Mouse (Mus musculus): ENCODE measurements around the gene Psd.

The Psd gene

DNA sequence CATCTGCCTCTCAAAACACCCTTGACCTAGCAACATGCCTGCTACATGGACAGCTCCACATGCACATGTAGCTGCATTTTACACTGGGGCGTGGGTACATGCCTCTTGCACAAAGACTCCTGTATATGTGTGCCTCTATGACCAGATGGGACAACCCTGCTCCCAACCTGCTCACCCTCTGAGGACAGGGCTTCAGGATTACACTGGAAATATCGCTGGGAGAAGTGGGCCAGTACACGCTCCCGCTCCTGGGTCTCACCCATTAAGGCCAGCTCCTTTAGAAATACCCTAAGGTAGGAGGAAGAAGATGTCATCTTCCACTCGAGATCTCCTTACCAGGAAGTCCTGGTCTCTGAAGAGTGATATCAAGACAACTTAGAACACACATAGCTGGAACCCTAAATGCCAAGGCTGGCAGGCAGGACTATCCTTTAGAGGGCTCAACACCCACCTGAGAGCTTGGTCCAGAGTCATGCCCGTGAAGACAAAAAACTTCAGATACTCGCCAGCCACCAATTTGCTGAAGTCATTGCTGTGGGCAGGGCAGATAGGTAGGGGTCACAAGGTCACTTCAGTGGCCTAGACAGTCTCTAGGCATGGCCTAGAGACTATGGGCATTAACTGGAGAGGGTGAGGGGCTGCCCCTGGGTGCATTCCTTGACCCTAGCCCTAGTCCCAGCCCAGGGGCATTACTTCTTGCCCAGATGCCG is 6.7 kb downstream of the Psd start:
- DNase-seq (ENCODE audit: low read depth) = no peak

DNA sequence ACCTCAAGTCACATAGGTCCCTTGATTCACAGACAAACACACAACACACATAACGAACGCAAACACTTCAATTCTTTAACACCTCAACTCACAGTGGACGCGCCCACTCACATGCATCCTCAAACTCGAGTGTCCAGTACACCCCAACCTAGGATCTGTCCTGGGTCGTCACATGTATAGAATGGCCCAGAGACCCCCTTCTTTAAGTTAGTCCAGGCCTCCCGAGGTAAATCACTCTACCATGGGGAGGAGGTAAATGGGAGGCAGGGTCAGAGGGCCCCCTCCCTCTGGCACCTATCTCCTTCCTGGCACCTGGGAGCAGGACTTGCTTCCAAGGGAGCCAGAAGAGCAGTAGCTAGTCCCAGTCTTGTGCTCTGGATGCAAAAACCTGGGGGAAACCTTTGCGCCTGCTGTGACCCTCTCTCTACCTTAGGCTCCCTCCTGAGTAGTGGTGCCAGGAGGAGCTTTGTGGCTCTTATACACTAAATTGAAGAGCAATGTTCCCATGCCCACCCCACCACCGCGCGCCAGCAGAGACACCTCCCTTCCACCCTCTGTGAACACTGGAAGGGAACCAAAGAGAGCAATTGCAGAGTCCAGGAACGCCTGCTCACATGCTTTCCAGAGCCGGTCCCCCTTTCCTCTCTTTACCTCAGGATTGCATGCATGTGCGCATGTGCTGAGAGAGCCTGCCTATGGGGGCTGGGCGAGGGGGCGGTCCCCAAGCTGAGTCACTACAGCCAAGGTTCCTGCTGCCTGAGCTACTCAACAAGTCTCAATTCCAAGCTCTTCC is 8.2 kb downstream of the Psd start:
- DNase-seq (ENCODE audit: low read depth) = no peak

DNA sequence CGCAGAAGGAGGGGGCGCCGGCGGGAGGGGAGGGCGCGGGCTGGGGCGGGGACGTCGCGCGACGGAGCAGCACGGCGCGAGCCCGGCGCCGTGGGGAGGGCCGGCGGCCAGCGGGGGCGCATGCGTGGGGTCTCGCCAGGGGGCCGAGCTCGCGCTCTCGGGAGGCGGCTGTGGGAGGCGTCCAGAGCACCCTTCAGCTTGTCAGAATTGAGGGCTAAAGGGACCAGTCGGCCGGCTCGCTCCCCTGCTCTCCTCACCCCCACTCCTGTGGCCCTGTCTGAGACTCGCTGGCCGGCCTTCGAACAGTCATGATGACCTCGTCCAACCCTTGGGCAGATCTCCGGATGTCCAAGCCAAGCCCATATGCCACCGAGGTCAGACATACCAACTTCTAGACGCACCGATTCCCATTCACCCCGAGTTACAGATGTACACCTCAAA is 8.9 kb downstream of the Psd start:
- DNase-seq (ENCODE audit: low read depth) = no peak

DNA sequence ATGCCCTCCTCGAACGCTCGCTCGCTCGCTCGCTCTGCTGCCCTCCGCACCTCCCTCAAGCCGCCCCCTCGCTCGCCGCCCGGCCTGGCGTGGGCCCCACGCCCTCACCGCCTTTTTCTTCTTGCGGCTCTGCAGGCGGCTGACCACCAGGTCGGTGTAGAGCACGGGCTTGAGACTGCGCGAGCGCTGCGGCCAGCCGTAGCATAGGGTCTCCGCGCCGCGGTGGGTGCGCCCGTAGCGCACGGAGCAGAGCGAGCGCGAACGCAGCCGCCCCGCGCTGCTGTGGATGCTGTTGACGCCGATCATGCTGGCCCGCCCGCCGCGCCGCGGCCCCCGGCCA is 9.4 kb downstream of the Psd start:
- no peak for DNase-seq (ENCODE audit: low read depth)

DNA sequence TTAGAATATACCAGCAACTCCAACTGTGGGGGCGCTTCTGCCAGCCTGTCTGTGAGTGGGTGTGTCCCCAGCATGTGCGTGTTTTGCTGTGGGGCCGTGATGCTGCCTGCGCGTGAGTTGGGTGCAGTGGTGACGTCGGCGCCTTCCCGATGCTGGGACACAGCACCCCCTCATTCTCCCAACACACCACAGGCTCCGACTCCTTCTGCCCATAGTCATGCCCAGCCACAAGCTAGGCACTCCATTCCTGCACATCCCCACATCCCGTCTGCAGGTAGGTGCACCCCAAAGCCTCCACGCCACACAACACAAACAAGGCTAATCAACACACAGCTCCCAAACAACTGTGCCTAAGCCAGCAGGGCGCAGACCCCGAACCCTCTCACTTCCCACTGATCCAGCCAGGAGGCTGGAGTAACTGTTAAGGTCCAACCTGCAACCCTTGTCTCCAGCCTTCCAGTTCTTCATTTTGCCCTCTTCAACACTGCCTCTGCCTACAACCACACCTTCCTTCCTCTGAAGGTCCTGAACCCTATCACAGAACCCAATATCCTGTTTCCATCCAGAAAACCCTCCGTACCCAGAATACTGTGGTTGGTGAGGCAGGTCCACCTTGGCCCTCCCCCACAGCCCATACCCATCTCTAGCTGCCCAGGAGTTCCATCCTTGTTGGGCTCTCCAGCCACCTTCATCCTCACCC is 10.0 kb downstream of the Psd start:
- no peak for DNase-seq (ENCODE audit: low read depth)

DNA sequence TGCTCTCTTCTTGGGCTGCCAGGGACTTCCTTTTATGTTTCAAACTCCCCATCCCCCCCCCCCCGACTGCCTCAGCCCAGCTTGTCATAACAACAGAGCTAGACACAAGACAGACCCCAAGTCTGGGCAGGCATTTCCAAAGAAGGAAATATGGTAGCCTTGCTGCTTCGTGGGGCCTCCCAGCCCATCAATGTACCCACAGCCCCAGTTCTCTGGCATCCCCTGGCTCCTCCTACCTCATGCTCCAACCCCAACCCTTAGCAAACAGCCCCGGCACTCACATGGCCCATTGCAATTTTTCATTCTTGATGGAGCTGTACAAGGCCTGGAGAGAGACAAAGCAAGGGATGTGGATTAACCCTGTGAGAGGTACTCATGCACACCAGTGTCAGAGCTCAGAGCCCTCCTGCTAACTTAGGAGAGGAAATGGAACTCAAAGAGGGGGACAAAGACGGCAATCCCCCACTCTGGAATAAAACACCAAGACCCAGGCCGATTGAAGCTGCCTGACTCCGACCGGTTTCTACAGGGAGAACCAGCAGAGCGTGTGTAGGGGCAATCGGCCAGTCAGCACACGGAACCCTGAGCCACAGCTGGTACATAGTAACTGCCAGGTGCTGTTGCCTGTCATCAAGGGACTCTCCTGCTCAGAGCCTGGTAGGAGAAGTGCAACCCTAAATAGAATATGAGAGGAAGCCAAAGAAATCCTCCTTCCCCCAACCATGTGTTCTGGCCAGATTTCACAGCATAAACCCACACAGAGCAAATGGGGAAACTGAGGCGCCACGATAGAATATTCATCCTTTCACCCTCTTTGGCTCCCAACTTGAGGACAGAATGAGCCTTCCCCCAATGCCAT is 11.0 kb downstream of the Psd start:
- no peak for DNase-seq (ENCODE audit: low read depth)

DNA sequence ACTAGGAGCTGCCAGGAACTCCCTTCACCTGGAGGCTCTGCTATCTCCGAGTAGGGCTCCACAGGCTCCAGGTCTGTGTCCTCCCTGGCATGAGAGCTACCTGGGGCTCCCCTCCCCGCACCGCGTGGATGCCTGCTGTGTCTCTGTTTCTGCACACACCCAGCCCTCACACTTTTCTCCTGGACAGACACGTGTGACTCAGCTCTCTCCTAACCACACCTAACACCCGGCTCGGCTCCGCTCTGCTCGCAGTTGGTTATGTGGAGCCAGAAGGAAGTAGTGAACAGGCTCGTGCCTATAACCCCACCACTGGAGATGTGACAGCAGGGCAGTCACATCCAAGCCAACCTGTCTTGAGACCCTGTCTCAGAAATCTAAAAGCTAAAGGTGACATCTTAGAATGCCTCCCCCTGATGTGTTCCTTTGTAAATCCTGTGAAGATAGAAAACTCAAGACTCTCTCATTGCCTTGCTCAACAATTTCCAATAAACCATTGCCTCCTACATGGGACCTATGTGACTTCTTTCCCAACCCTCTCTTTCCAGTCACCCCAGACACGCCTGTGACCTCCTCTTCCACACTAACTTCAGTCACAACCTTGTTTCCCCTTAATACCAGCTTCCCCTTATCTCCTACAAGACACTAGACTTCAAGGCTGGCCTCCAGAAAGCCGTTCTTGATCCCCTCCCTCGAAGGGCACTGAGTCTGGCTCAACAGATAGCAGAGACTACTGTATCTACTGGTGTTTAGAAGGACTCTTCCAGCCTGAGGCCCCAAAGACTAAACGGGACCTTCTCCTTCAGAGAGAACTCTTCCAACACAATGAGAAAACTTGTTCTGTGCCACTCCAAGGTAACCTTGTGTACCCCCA is 11.8 kb downstream of the Psd start:
- peak; percentile 83 for DNase-seq (ENCODE audit: low read depth)

DNA sequence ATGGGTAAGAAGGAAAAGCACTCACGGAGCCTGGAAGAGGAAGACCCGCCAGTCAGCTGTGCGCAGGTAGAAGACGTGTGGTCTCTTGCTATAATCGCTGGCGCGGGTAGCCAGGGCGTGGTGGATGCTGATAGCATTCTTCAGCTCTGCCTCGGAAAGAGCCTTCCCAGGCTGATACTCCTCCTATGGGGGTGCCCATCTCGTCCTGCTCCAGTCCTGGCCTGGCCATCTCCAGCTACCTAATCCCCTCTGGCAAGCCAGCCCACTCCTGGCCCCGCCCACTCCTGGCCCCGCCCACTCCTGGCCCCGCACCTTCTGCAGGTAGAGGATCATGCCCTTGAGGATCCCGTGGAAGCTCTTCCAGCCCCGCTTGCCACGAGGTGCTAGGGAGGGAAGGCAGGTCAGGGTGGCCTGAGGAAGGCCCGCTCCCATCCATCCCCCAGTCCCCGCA is 12.8 kb downstream of the Psd start:
- DNase-seq (ENCODE audit: low read depth) = no peak

DNA sequence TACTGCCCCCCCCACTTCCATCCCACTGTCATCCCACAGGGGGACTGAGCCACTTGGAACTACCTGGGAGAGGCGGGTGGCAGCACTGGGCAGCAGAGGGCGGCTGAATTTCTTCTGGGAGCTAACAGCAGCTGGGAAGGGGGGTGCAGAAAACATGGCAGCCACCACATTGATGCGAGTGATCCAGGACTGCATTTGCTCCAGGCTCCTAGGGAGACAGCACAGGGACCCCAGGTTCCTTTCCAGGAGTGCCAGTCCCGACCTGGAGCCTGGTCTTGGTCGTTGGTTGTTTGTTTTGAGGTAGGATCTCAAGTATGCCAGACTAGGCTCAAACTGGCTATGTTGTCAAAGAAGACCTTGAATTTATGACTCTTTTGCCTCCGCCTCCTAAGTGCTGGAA is 13.4 kb downstream of the Psd start:
- DNase-seq (ENCODE audit: low read depth) = no peak

DNA sequence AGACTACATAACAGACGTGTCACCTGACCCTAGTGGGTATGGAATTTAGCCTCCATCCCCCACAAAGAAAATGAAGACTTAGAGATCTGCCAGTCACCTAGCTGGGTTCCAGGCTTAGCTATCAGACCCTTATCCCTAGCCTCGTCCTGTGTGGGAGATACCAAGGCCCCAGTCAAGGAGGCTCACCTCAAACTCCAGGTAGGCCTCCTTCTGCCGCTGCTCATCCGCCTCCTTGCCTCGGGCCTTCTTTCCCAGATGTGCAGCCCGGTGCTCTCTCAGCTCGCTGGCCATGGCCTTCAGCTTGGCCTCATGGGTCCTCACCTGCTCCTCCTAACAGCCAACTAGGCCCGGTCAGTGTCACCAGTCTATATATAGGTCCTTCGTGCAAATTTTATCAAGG is 13.8 kb downstream of the Psd start:
- no peak for DNase-seq (ENCODE audit: low read depth)

DNA sequence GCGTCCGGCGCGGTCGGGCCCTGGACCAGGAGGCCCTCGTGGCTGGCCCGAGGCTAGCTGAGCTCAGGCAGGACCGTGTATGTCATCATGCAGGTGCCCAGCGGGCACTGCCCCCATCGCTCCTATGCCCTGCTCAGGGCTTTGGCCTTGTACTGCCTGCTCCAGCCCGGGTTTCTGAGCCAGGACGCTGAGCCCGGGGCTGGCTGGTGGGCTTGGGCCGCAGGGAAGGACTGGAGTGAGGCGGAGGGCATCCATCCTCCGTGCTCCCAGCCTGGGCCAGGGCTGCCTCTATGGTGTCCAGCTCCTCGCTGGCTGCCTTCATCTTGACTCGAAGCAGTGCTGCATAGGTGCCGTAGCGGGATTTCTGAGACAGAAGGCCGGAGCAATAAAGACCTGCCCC is 14.4 kb downstream of the Psd start:
- DNase-seq (ENCODE audit: low read depth) = no peak

DNA sequence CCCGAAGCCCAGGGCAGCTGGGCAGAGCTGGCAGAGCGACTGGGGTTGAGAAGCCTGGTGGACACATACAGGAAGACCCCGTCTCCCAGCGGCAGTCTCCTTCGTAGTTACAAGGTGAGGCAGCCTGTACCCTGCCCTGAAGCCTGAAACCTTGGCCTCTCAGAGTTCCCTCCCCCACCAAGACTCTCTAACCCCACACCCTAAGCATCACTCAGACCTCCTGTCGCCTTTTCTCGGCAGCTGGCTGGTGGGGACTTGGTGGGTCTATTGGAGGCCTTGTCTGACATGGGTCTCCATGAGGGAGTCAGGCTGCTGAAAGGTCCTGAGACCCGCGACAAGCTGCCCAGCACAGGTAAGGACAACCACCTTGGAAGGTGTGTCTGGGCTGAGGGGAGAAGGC is 15.6 kb downstream of the Psd start:
- DNase-seq (ENCODE audit: low read depth) = no peak

DNA sequence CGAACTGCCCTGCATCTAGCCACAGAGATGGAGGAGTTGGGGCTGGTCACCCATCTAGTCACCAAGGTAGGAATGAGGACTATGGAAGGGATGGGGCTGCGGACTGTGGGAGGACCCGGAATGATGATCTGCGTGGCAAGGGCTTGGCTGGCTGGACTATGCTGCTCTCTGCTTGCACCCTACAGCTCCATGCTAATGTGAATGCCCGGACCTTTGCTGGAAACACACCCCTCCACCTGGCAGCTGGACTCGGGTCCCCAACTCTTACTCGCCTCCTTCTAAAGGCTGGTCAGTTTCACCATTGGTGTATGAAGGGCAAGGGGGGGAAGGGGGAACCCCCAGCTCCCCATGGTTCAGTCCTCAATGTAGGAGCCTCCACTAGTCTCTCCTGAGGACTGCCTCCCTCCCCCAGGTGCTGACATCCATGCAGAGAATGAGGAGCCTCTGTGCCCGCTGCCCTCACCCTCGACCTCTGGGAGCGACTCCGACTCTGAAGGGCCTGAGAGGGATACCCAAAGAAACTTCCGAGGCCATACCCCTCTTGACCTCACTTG is 16.6 kb downstream of the Psd start:
- no peak for DNase-seq (ENCODE audit: low read depth)

DNA sequence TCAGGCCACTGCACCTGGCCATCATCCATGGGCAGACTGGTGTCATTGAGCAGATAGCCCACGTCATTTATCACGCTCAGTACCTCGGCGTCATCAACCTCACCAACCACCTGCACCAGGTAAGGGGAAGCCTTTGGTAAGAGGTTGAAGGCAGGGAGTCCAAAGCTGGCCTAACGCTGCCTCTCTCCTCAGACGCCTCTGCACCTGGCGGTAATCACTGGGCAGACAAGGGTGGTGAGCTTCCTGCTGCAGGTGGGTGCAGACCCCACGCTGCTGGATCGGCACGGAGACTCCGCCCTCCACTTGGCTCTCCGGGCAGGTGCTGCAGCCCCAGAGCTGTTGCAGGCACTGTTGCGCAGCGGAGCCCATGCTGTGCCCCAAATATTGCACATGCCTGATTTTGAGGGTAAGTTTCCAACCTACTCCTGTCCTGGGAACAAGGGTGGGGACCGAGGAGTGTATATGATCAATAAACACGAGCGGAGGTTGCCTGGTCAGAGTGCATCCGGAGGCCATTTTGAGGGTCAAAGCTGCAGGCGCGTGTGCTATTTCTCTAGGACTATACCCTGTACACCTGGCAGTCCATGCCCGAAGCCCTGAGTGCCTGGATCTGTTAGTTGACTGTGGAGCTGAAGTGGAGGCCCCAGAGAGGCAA is 17.2 kb downstream of the Psd start:
- no peak for DNase-seq (ENCODE audit: low read depth)

DNA sequence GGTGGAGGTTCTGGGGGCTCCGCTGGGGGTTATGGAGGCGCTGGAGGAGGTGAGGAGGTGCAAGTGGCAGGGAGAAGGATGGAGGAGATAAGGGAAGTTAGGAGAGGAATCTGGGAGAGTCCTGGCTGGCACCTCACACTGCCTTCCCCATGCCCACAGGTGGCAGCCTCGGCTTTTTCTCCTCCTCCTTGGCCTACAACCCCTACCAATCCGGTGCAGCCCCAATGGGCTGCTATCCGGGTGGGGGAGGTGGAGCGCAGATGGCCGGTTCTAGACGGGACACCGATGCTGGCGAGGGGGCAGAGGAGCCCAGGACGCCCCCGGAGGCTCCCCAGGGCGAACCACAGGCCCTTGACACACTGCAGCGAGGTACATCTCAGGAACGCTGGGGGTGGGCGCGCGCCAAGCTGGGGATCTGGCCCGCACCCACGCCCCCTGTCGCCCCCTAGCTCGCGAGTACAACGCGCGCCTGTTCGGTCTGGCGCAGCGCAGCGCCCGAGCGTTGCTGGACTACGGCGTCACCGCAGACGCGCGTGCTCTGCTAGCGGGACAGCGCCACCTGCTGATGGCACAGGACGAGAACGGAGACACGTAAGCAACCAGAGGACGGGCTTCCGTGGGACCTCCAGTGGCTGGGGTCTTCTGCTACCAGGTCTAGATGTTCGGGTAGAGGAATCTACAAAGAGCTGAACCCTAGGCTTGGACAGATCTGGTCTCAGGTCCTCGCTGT is 18.1 kb downstream of the Psd start:
- peak; percentile 76 for DNase-seq (ENCODE audit: low read depth)

DNA sequence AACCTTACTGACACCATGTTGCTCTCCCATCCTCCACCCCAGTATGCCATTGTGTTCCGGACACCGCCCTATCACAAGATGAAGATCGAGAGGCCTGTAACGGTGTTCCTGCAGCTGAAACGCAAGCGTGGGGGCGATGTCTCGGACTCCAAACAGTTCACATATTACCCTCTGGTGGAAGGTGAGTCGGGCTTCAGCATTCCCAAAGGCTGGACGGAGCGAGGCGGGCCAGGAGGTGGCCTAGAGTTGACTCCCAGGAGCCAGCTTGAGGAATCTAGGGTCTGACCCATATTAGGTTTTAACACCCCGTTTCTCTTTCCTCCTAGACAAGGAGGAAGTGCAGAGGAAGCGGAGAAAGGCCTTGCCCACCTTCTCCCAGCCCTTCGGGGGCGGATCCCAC is 18.7 kb downstream of the Psd start:
- no peak for DNase-seq (ENCODE audit: low read depth)

DNA sequence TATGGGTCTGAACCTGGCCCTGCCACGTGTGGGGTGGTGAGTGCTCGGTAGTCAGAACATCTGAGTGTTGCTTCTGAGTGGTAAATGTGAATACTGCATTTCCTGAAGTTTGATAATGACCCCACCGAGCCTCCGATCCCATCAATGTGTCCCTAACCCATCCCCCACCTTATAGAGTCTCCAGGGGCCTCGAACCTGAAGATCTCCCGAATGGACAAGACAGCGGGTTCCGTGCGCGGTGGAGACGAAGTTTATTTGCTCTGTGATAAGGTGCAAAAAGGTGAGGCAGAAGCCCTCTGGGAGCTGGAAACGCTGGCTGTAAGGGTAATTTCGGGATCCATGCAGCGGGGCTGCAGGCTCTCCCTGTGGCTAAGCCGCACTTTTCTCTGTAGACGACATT is 19.2 kb downstream of the Psd start:
- DNase-seq (ENCODE audit: low read depth) = no peak

DNA sequence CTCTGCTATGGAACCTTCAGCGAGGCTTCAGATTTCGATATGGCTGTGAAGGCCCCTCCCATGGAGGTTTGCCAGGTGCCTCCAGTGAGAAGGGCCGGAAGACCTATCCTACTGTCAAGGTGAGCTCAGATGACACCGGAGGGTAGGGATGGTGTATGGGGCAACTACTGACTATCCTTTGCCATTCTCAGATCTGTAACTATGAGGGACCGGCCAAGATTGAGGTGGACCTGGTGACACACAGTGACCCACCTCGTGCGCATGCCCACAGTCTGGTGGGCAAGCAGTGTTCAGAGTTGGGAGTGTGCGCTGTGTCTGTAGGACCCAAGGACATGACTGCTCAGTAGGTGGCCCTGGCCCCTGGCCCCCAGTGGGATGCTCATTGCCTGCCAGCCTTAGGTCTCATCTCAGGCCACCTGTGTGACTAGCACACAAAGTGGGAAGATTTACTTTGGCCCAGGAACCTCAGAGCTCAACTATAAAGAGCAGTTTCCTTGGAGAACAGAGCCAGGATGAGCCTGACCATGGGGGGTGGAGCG is 20.1 kb downstream of the Psd start:
- no peak for DNase-seq (ENCODE audit: low read depth)

DNA sequence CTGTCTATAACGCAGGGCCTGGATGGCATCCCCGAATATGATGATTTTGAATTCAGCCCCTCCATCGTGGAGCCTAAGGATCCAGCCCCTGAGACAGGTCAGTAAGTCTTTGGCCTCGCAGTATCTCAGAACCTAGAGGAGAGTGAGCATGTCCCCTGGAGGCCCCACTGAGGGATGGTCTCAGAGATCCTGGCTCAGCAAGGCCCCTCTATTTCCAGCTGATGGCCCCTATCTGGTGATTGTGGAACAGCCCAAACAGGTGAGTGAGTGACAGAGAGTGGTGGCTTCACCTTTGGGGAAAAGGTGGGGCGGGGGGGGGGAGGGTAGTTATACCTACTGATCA is 20.7 kb downstream of the Psd start:
- no peak for DNase-seq (ENCODE audit: low read depth)
